Mouse (Mus musculus): Measurements from ENCODE around the gene Ppp1r18.

GRCm38 (mm10) chr17:35914975-35915374, 49.6 kb downstream of the Ppp1r18 start:
- TF ChIP-seq POLR2A (IDR thresholded peaks at IDR 0.05; ENCODE audit: borderline replicate concordance, control insufficient read depth, low read depth, low read length) (no peak), CTCF (IDR thresholded peaks at IDR 0.05; ENCODE audit: control insufficient read depth, insufficient read depth, low read length) (no peak)
